Mouse (Mus musculus) bone marrow, adult 2 months (tissue): ENCODE measurements at regions not wholly inside any gene's neighbourhood (a gene's known extent, or its start where the extent isn't known, plus 50 kb on each side); places are given as distances from the start of the nearest gene placed in this dataset.

Experiments
- CTCF ChIP-seq: fragments of 200-500 bp; IDR thresholded peaks from 2 replicates; pipeline ENCODE4 v1.5.1; 2011; ENCODE audit warnings: low read length, control low read depth; ENCODE audit not compliant: control insufficient read depth, insufficient read depth
- POLR2A ChIP-seq: fragments of 200-500 bp; IDR thresholded peaks from 2 replicates; pipeline ENCODE4 v1.6.1; 2011; ENCODE audit warnings: low read depth, mild to moderate bottlenecking, control low read depth, low read length, borderline replicate concordance; ENCODE audit not compliant: control insufficient read depth

DNA sequence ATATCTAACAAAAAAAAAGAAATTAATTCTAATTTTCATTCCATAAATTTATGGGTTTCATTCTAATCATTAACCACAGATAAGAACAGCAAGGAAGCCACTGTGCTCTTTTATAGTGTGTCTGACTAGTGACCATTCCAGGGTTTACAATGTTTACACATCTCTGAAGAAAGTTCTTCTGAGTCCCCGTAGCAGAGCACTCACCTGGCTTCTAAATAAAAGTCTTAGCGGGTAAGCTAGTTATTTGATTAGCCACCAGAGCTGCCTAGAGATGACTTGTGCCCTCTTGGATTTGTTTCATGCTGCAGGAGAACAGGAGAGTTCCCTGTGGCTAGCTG, 206.7 kb upstream of the Ank start:
- TF ChIP-seq CTCF, result no peak
- no peak for TF ChIP-seq POLR2A
